Mouse (Mus musculus) ovary, adult 10 weeks (tissue): ENCODE results near the gene Chd9. TPM values are rescaled to one million over a fixed set of nuclear protein-coding genes. Genes with fewer than 3 reads are reported as not detected.

Experiments
- polyA plus RNA-seq: library from polyadenylated mRNA; stranded (reverse); fragments of 350-450 nt; fragmentation: Illumina TruSeq; extraction: RNeasy Lipid Tissue Mini Kit (QIAGEN cat#74804); gene quantifications from one replicate; pipeline ENCODE4 v1.2.3, GENCODE M21; 2014

The Chd9 gene
- 521 TPM for polyA plus RNA-seq

DNA sequence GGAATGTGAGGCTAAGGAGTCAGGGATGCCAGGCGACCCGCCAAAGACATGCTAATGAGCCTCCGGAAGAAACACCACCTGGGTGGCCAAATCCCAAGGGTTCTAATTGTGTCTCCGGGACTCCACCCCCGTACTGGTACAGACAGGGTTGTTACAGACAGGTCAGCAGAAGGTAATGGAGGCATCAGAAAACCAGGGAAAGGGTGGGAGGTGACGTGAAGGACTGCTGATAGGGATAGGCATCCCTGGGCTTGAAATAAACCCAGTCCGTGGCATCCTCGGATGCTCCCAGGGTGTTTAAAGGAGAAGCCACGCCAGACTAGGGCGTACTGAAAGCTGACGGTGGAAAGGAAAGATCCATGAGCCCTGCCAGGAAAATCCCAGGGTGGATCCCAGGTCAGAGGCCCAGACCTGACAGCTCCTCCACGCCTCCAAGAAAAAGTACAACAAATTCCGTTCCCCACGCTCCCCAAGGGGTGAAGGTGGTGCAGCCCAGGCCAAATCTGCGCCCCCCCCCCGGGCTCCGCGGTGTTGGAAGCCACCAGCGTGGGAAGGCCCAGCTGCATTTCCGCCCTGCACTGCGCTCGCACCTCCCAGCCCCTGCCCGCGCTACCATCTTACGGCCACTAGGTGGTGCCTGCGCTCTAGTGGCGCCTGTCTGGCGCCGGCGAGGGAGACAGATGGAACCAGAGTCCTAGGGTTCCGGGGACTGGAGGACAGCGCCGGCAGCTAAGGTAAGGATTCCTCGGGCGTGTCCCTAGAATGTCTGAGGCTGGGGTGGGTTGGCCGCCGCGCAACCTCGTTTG lies at the start of gene Chd9:
Gene Chd9, plus strand, starts transcription at position 172 of the 806 bp plus-strand sequence.

DNA sequence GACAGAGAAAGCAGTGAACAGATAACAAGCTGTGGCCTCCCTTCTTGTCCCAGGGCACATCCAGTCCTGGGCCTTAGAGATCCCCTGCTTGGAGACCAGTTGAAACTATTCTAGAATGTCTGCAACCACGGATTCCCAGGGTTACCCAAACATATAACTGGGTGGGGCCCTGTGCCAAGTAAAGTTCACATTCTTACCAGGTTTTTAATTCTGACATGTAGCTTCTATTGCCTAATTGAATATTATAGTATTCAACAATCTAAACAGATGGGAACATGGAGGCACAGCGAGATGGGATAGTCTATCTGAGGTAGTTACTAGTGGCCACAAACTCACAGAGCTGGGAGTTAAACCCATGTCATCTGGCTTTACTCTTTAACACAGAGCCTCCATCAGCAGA lies 10.9 kb upstream of the Chd9 start, which contains the start of gene Gm19935:
Gene Gm19935, minus strand, starts transcription at position 101 of the 400 bp plus-strand sequence.

DNA sequence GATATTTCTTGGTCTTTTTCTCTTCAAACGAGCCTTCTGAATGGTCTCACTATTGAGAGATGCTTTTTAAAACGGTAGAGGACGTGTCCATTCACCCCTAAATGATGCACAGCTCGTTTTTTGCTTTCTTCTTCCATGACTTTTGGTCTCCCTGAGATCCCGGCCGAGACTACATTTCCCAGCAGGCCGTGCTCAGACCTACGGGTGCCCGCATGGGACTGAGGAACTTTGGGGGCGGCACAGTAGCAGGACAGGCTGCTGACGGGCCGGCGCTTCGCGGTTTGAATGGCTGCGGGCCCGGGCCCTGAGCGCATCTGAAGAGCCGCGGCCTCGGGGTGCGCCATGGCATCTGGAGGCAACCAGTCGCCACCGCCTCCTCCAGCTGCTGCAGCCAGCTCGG lies 241.7 kb downstream of the Chd9 start, which contains the start of gene Rbl2:
Gene Rbl2, plus strand, starts transcription at position 224 of the 400 bp plus-strand sequence.

Other genes starting within 250 kb of the Chd9 start
- gene Gm19935, start 11.0 kb upstream of the Chd9 start, polyA plus RNA-seq: 5.5 TPM
- gene Rbl2, start 241.7 kb downstream of the Chd9 start, polyA plus RNA-seq: 71.8 TPM